Mouse (Mus musculus): Measurements from ENCODE around the gene Stx1b. TPM values are rescaled to one million over a fixed set of nuclear protein-coding genes. Genes with fewer than 3 reads are reported as not detected.

Gene Stx1b
- polyA plus RNA-seq, 1 experiment from 2014 or later = 4.9 TPM

DNA sequence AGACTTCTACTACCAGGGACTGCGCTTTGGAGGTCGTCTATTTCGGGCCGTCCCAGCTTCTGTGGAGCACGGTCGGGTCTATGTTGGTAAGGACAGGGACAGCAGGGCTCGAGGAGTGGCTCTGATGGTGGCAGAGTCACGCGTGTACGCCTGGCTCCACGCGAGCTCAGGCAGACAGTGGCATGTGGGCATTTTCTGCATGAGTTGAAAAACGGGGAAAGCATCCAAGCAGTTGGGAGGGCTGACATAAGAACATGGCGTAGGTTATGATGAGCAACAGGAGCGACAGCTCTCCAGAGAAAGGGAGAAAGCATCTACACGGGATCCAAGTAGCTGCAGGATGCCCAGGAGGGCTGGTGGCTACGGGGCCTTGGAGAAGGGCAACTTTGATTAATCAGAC lies 22.0 kb downstream of the Stx1b start:
- Histone ChIP-seq H3K27ac (replicated peaks; ENCODE audit: low read depth, low read length) (no peak overlapping the region), H3K4me2 (ENCODE audit: low read depth, low read length) (no peak overlapping the region), H3K27me3 (ENCODE audit: control insufficient read depth, insufficient read depth, low read length) (no peaks in the 10 kb centered on the region), H3K9me3 (replicated peaks; ENCODE audit: control insufficient read depth, low read length) (no peaks in the 10 kb centered on the region), H3K4me3 (ENCODE audit: low read depth, low read length) (no peak overlapping the region), H3K4me1 (ENCODE audit: control insufficient read depth, insufficient read depth, low read length) (0 out of 2 replicates have a peak, but pooled peaks cover 5% of the 10 kb centered on the region), H3K9ac (replicated peaks; ENCODE audit: low read length) (no peak overlapping the region), H3K36me3 (replicated peaks; ENCODE audit: control insufficient read depth, insufficient read depth, low read depth, low read length) (peaks cover 23% of the 10 kb centered on the region)
- no peak for DNase-seq (ENCODE audit: low spot score)
- 91% methylated on average over 17 of the region's 17 CpGs for WGBS
- no peak for ATAC-seq (replicated peaks; ENCODE audit: insufficient number of reproducible peaks, low FRiP score, low TSS enrichment, low read depth)

DNA sequence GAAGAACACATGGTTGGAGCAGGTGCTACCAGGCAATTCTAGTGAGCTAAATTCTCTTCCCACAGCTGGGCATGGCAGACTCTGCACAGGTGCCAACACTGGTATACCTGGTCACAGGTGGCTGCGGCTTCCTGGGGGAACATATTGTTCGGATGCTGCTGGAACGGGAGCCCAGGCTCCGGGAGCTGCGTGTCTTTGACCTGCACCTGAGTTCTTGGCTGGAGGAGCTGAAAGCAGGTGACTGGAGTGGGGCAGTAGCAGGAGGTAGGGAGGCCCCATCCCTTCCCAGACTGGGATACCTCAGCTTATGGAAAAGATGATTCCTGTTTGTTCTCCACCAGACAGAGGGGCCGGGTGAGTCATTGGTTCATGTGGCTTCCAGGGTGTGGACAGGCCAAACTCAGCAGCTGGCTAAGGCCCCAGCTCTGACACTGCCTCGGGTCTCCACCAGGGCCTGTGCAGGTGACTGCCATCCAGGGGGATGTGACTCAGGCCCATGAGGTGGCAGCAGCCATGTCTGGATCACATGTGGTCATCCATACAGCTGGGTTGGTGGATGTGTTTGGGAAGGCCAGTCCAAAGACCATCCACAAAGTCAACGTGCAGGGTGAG lies 23.2 kb downstream of the Stx1b start:
- 0 out of 2 replicates have a peak, but pooled peaks cover 5% of the 10 kb centered on the region for H3K4me1 ChIP-seq (ENCODE audit: control insufficient read depth, insufficient read depth, low read length)
- H3K9ac ChIP-seq (replicated peaks; ENCODE audit: low read length) = no peak overlapping the region; the same call in 1 of the 2 replicates
- WGBS = 86% methylated on average over 8 of the region's 8 CpGs
- H3K4me3 ChIP-seq (ENCODE audit: low read depth, low read length) = no peak overlapping the region
- H3K36me3 ChIP-seq (replicated peaks; ENCODE audit: control insufficient read depth, insufficient read depth, low read depth, low read length) = peaks cover 26% of the 10 kb centered on the region
- ATAC-seq (replicated peaks; ENCODE audit: insufficient number of reproducible peaks, low FRiP score, low TSS enrichment, low read depth) (peak; percentile 12; the same call in 1 of the 2 replicates), DNase-seq (ENCODE audit: low spot score) (no peak)
- no peaks in the 10 kb centered on the region for H3K27me3 ChIP-seq (ENCODE audit: control insufficient read depth, insufficient read depth, low read length)
- H3K4me2 ChIP-seq (ENCODE audit: low read depth, low read length) = no peak overlapping the region
- no peak overlapping the region for H3K27ac ChIP-seq (replicated peaks; ENCODE audit: low read depth, low read length)
- H3K9me3 ChIP-seq (replicated peaks; ENCODE audit: control insufficient read depth, low read length) = no peaks in the 10 kb centered on the region

DNA sequence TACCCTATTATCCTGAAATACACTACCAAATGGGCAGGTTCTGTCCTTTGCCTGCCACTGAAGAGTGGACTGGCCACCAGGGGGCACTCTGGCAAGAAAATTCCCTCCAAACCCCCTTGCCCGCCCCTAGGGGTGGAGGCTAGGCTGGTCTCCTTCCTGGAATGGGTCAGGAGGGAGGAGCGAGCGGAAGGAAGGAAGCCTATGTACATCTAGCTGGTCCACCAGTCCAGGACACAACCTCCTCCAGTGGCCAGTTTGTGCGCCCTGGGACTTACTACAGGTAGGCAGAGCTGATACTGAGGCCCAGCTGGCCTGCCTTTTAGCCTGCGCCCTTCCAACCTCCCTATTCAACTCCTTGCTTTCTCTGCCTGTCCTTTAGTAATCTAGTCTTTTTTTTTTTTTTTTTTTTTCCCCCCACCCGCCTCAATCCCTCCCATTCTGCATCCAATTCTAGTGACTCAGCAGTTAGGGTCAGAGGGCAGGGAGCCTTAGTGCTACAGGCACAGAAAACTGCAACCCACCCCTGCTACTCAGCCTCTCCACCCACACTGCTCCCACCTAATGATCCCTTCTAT lies 23.8 kb downstream of the Stx1b start, which contains the start of gene Hsd3b7:
Gene Hsd3b7, plus strand, starts transcription at position 170 of the 575 bp plus-strand sequence.
- Histone ChIP-seq H3K9ac (replicated peaks; ENCODE audit: low read length) (peak within 1 kb of the TSS; percentile 28; the same call in 1 of the 2 replicates), H3K27me3 (ENCODE audit: control insufficient read depth, insufficient read depth, low read length) (no peaks in the 10 kb centered on the region), H3K9me3 (replicated peaks; ENCODE audit: control insufficient read depth, low read length) (no peaks in the 10 kb centered on the region), H3K4me2 (ENCODE audit: low read depth, low read length) (no peak within 1 kb of the TSS), H3K4me3 (ENCODE audit: low read depth, low read length) (0 out of 2 replicates have a peak within 1 kb of the TSS, but pooled peaks have one; percentile 10), H3K36me3 (replicated peaks; ENCODE audit: control insufficient read depth, insufficient read depth, low read depth, low read length) (peaks cover 30% of the 10 kb centered on the region), H3K27ac (replicated peaks; ENCODE audit: low read depth, low read length) (no peak within 1 kb of the TSS), H3K4me1 (ENCODE audit: control insufficient read depth, insufficient read depth, low read length) (0 out of 2 replicates have a peak, but pooled peaks cover 5% of the 10 kb centered on the region)
- 25% methylated on average over 6 of the region's 6 CpGs for WGBS
- DNase-seq (ENCODE audit: low spot score) = peak; percentile 94
- peak; percentile 81 for ATAC-seq (replicated peaks; ENCODE audit: insufficient number of reproducible peaks, low FRiP score, low TSS enrichment, low read depth)

DNA sequence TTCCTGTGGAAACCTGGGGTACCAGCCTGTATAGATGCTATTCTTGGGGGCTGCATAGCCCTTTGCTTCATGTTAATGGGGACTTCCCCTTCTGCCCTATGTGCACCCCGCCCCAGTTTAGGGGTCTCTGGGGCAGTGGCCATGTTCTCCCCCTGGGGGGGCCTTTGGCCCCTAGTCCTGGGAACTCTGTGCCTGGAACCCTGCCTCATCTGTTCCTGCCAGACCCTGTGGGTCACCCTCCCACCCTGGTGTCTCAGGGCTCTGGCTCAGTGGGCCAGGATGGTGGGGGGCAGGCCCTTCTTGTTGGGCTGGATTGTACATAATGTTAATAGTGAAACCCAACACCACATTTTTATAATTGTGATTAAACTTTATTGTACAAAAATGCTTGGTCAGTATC lies 24.6 kb downstream of the Stx1b start:
- no peak for DNase-seq (ENCODE audit: low spot score)
- Histone ChIP-seq H3K9me3 (replicated peaks; ENCODE audit: control insufficient read depth, low read length) (no peaks in the 10 kb centered on the region), H3K4me2 (ENCODE audit: low read depth, low read length) (no peak overlapping the region), H3K27me3 (ENCODE audit: control insufficient read depth, insufficient read depth, low read length) (no peaks in the 10 kb centered on the region), H3K36me3 (replicated peaks; ENCODE audit: control insufficient read depth, insufficient read depth, low read depth, low read length) (peaks cover 32% of the 10 kb centered on the region), H3K4me3 (ENCODE audit: low read depth, low read length) (no peak overlapping the region), H3K9ac (replicated peaks; ENCODE audit: low read length) (no peak overlapping the region), H3K4me1 (ENCODE audit: control insufficient read depth, insufficient read depth, low read length) (0 out of 2 replicates have a peak, but pooled peaks cover 5% of the 10 kb centered on the region), H3K27ac (replicated peaks; ENCODE audit: low read depth, low read length) (no peak overlapping the region)
- ATAC-seq (replicated peaks; ENCODE audit: insufficient number of reproducible peaks, low FRiP score, low TSS enrichment, low read depth) = no peak
- 85% methylated on average over 1 of the region's 1 CpGs for WGBS

DNA sequence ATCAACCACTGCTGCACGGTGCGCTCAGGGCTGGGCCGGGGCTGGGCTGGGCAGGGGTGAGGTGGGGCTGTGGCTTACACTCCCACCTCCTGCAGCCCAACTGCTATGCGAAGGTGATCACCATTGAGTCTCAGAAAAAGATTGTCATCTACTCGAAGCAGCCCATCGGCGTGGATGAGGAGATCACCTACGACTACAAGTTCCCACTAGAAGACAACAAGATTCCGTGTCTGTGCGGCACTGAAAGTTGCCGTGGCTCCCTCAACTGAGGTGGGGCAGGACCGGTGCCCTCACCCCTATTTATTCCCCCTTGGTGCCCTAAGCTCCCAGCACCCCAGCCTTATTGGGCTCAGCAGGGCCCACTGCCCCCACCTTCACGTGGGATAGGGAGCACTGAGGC lies 25.1 kb downstream of the Stx1b start:
- H3K36me3 ChIP-seq (replicated peaks; ENCODE audit: control insufficient read depth, insufficient read depth, low read depth, low read length) = peaks cover 32% of the 10 kb centered on the region
- no peaks in the 10 kb centered on the region for H3K9me3 ChIP-seq (replicated peaks; ENCODE audit: control insufficient read depth, low read length)
- 91% methylated on average over 13 of the region's 13 CpGs for WGBS
- DNase-seq (ENCODE audit: low spot score) = no peak
- H3K4me1 ChIP-seq (ENCODE audit: control insufficient read depth, insufficient read depth, low read length) = 0 out of 2 replicates have a peak, but pooled peaks cover 5% of the 10 kb centered on the region
- H3K27ac ChIP-seq (replicated peaks; ENCODE audit: low read depth, low read length) = no peak overlapping the region
- H3K4me2 ChIP-seq (ENCODE audit: low read depth, low read length) = no peak overlapping the region
- ATAC-seq (replicated peaks; ENCODE audit: insufficient number of reproducible peaks, low FRiP score, low TSS enrichment, low read depth) = no peak
- H3K9ac ChIP-seq (replicated peaks; ENCODE audit: low read length) = no peak overlapping the region
- no peak overlapping the region for H3K4me3 ChIP-seq (ENCODE audit: low read depth, low read length)
- no peaks in the 10 kb centered on the region for H3K27me3 ChIP-seq (ENCODE audit: control insufficient read depth, insufficient read depth, low read length)

DNA sequence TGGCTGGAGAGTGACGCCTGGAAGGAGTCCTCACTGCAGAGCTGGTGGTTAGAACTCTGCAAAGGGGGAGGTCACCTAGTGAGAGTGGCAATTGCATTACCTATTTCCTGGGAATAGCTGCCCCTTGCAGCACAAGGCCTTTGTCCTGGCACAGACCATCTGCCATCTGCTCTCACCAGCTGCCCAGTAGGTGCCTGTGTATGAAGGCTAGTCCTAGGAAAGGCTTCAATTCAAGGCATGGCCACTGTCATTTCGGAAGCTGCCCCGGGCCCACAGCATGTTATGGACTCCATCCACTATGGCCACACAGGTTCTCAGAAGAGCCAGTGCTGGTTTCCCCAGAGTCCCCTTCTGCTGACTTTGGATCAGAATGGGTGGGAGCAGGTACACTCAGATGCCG lies 25.8 kb downstream of the Stx1b start:
- Histone ChIP-seq H3K27ac (replicated peaks; ENCODE audit: low read depth, low read length) (no peak overlapping the region), H3K4me3 (ENCODE audit: low read depth, low read length) (no peak overlapping the region), H3K4me1 (ENCODE audit: control insufficient read depth, insufficient read depth, low read length) (0 out of 2 replicates have a peak, but pooled peaks cover 5% of the 10 kb centered on the region), H3K9me3 (replicated peaks; ENCODE audit: control insufficient read depth, low read length) (no peaks in the 10 kb centered on the region), H3K27me3 (ENCODE audit: control insufficient read depth, insufficient read depth, low read length) (no peaks in the 10 kb centered on the region), H3K36me3 (replicated peaks; ENCODE audit: control insufficient read depth, insufficient read depth, low read depth, low read length) (peaks cover 32% of the 10 kb centered on the region), H3K9ac (replicated peaks; ENCODE audit: low read length) (no peak overlapping the region), H3K4me2 (ENCODE audit: low read depth, low read length) (no peak overlapping the region)
- no peak for ATAC-seq (replicated peaks; ENCODE audit: insufficient number of reproducible peaks, low FRiP score, low TSS enrichment, low read depth)
- WGBS = 89% methylated on average over 4 of the region's 4 CpGs
- no peak for DNase-seq (ENCODE audit: low spot score)

DNA sequence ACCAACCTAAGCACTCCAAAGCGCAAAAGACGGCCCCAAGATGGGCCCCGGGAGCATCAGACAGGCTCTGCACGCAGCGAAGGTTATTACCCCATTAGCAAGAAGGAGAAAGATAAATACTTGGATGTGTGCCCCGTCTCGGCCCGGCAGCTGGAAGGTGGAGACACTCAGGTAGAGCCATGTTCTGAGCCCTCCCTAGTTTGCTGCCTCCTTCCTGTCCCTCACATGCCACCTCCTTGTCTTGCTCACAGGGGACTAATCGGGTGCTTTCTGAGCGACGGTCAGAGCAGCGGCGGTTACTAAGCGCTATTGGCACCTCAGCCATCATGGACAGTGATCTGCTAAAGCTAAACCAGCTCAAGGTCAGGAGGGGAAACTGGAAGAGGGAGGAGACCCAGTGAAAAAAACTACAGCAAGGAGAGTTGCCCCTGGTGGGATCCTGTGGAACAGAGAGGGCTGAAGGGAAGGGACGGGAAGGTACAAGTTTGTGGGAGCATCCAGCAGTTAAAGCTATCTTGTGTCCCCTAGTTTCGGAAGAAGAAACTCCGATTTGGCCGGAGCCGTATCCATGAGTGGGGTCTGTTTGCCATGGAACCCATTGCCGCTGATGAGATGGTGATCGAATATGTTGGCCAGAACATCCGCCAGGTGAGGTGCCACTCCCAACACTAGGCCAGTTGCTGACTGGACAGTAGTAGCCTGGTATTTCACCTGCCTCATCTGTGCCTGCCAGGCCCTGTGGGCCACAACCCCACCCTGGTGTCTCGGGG lies 27.1 kb downstream of the Stx1b start:
- no peak overlapping the region for H3K27ac ChIP-seq (replicated peaks; ENCODE audit: low read depth, low read length)
- no peak for DNase-seq (ENCODE audit: low spot score)
- H3K4me2 ChIP-seq (ENCODE audit: low read depth, low read length) = no peak overlapping the region
- no peak for ATAC-seq (replicated peaks; ENCODE audit: insufficient number of reproducible peaks, low FRiP score, low TSS enrichment, low read depth)
- H3K4me3 ChIP-seq (ENCODE audit: low read depth, low read length) = no peak overlapping the region
- no peaks in the 10 kb centered on the region for H3K27me3 ChIP-seq (ENCODE audit: control insufficient read depth, insufficient read depth, low read length)
- WGBS = 90% methylated on average over 23 of the region's 23 CpGs
- H3K36me3 ChIP-seq (replicated peaks; ENCODE audit: control insufficient read depth, insufficient read depth, low read depth, low read length) = peaks cover 30% of the 10 kb centered on the region
- no peaks in the 10 kb centered on the region for H3K9me3 ChIP-seq (replicated peaks; ENCODE audit: control insufficient read depth, low read length)
- no peak overlapping the region for H3K9ac ChIP-seq (replicated peaks; ENCODE audit: low read length)
- H3K4me1 ChIP-seq (ENCODE audit: control insufficient read depth, insufficient read depth, low read length) = 0 out of 2 replicates have a peak, but pooled peaks cover 5% of the 10 kb centered on the region

Measured in embryonic facial prominence, embryonic 11.5 days (tissue).